Mouse (Mus musculus): ENCODE results near the gene Aff3.

Gene Aff3

GRCm38 (mm10) chr1:38664777-38665176, at the start of gene Aff3:
Gene Aff3 (minus strand): TSS chr1:38664955.
- DNase-seq (ENCODE audit: low spot score): no peak

- no peak for DNase-seq (ENCODE audit: low spot score)
Measured at GRCm38 (mm10) chr1:38700646-38701045, 35.9 kb upstream of the Aff3 start.

GRCm38 (mm10) chr1:38699244-38699643, 34.5 kb upstream of the Aff3 start:
- no peak for DNase-seq (ENCODE audit: low spot score)

GRCm38 (mm10) chr1:38695812-38696681, 31.3 kb upstream of the Aff3 start:
- DNase-seq (ENCODE audit: low spot score): peak; percentile 14

GRCm38 (mm10) chr1:38695089-38695811, 30.5 kb upstream of the Aff3 start:
- no peak for DNase-seq (ENCODE audit: low spot score)

GRCm38 (mm10) chr1:38694142-38694541, 29.4 kb upstream of the Aff3 start:
- DNase-seq (ENCODE audit: low spot score): no peak

- DNase-seq (ENCODE audit: low spot score): no peak
Measured at GRCm38 (mm10) chr1:38690471-38690870, 25.7 kb upstream of the Aff3 start.

GRCm38 (mm10) chr1:38688216-38688615, 23.5 kb upstream of the Aff3 start:
- peak; percentile 10 for DNase-seq (ENCODE audit: low spot score)

- DNase-seq (ENCODE audit: low spot score): no peak
Measured at GRCm38 (mm10) chr1:38685706-38686105, 21.0 kb upstream of the Aff3 start.

GRCm38 (mm10) chr1:38683158-38683721, 18.5 kb upstream of the Aff3 start:
- no peak for DNase-seq (ENCODE audit: low spot score)

GRCm38 (mm10) chr1:38679890-38680289, 15.1 kb upstream of the Aff3 start:
- no peak for DNase-seq (ENCODE audit: low spot score)

GRCm38 (mm10) chr1:38671756-38672155, 7.0 kb upstream of the Aff3 start:
- DNase-seq (ENCODE audit: low spot score): no peak

GRCm38 (mm10) chr1:38671019-38671418, 6.3 kb upstream of the Aff3 start:
- no peak for DNase-seq (ENCODE audit: low spot score)

GRCm38 (mm10) chr1:38668327-38668726, 3.6 kb upstream of the Aff3 start:
- no peak for DNase-seq (ENCODE audit: low spot score)

GRCm38 (mm10) chr1:38667892-38668291, 3.1 kb upstream of the Aff3 start:
- no peak for DNase-seq (ENCODE audit: low spot score)

GRCm38 (mm10) chr1:38666766-38667118, 2.0 kb upstream of the Aff3 start:
- no peak for DNase-seq (ENCODE audit: low spot score)

- DNase-seq (ENCODE audit: low spot score): no peak
Measured at GRCm38 (mm10) chr1:38666111-38666765, 1.5 kb upstream of the Aff3 start.

- DNase-seq (ENCODE audit: low spot score): no peak
Measured at GRCm38 (mm10) chr1:38665611-38666010, 856 bp upstream of the Aff3 start.

GRCm38 (mm10) chr1:38664261-38664660, 494 bp downstream of the Aff3 start:
- no peak for DNase-seq (ENCODE audit: low spot score)

GRCm38 (mm10) chr1:38662616-38663193, 2.0 kb downstream of the Aff3 start:
- no peak for DNase-seq (ENCODE audit: low spot score)

- DNase-seq (ENCODE audit: low spot score): no peak
Measured at GRCm38 (mm10) chr1:38658933-38659553, 5.7 kb downstream of the Aff3 start.

- no peak for DNase-seq (ENCODE audit: low spot score)
Measured at GRCm38 (mm10) chr1:38658376-38658775, 6.4 kb downstream of the Aff3 start.

Measured in embryo, embryonic 10.5 days (tissue).